Mouse (Mus musculus) ovary, postnatal 14 days (tissue): ENCODE data around the gene Lhx4.

Experiments
- DNase-seq: peaks from one replicate; pipeline ENCODE4 v3.0.0; 2022; ENCODE audit warnings: low spot score

Lhx4 gene

DNA sequence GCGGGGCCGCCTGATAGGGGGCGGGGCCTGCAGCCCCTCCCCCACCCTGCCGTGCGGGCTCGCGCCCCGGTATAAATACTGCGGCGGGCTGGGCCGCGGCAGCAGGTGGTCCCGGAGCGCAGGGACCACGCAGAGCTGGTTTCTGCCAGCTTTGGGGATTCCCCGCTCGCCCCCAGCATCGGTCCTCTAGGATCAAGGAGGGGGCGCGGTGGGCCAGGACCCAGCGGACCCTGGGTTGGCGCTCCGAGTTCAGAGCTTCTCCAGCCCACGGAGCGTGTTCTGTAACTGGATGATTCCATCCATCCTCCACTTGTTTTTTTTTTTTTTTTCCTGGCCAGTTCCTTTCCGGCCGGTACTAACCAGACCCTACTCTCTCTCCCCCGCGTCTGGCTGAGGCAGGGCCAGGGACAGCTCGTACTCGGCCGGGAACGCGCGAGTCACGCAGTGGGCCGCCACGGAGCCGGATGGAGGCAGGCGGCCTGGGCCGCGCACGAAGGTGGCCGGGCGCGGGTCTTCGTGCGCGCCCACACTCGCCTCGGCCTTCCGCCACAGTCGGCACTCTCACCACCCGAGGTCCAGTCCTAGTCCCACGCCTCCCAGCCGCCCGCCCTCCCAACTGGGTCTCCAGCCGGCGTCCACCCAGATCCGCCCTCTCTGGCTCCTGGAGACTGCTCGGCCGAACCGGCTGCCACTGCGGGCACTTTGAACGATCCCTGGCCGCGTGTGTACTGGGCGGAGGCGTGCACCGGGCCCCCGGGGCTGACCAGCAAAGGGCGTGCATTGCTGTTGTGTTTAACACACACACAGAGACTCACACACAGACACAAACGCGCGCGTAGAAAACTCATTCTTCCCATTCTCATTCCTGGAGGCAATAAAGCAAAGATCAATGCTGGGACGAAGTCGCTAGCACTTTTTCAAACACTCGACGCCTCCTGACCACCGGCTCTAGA is 8.8 kb downstream of the Lhx4 start:
- no peak for DNase-seq

DNA sequence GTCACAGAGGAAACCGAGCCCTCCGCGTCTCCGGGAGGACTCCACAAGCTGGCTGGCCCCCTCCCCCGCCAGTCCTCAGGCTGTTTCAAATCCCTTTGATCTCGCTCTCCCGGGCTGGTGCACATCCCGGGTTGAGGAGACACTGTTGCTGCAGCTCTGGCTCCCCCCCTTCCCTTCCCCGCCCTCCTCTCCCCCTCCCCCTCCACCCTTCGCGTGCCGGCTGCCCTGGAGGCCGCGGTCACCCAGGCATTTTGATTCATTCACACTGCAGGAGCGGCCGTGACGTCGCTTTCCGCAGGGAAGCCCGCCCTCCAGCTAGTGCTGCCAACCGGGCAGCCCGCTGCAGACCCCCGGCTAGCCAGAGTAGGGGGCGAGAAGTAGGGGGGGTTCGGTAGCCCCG is 9.5 kb downstream of the Lhx4 start:
- DNase-seq = no peak

DNA sequence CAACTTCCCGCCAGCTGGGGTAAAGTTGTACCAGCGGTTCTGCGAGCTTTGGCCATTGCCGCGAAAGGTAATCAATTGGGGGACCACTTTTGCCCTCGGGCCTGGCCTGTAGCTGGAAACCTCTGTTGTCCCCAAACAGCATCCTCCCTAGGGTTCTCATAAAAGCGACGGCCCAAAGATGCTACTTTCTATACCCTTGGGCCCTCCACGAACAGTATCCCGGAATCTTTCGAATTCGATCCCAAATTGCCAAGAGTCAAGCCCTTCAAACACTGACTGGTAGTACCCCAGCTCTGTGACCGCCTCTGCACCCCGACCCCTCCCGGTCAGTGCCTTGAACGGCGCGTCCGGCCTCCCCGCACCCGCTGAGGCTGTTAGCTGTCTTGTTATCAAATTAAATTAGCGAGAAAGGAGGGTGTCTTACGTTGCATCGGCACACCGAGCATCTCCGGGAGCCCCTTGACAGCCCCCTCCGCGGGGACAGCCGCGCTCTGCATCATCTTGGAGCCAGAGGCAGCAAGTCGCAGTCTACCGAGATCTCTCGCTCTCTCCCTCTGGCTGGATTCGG is 10.0 kb downstream of the Lhx4 start:
- DNase-seq = no peak

GRCm38 (mm10) chr1:155740622-155741377 is 10.7 kb downstream of the Lhx4 start:
- DNase-seq = no peak

DNA sequence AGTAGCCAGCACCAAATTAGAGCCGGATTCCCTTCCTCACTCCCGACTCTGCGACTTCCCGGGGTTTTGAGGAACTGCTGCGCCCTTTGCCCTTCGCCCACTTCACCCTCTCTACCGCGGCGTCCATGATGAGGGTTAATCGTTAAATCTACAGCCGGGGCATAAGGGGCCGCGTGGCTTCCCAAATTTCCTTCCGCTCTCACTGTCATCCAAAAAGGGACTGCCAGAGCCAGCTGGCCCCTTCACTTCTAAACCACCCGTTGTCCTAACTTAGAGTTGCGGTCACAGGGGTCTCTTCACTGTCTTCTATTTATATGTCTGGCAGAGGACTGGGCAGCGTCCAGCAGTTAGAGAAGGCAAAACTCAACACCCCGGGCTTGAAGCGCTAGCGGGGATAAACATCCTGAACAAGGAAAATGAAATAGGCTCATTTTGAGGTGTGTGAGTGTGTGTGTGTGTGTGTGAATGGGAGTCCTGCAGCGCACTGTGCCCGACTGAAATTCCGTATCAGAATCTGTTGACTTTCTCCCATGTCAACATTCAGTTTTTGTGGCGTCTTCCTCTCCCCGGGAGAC is 13.6 kb downstream of the Lhx4 start:
- no peak for DNase-seq

- no peak for DNase-seq
Measured at GRCm38 (mm10) chr1:155737017-155737808, 14.3 kb downstream of the Lhx4 start.

GRCm38 (mm10) chr1:155736096-155736825 is 15.2 kb downstream of the Lhx4 start:
- no peak for DNase-seq

DNA sequence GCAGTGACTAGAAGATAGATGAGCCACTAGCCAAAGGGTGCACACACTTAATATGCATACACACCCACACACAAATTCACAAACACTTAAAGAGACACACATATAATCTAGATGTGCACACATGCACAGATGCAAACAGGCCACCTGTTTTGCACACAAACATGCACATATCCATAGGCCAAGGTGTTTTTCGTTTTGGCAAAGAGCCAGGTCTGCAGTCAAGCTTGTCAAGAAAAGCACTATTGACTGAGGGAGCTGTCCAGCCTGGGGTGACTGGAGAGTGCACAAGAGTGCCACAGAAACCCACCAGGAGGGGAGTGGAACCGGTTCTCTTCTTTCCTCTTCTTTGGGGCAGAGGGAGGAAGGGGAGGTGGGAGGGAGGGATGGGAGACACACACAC is 20.3 kb downstream of the Lhx4 start:
- no peak for DNase-seq

DNA sequence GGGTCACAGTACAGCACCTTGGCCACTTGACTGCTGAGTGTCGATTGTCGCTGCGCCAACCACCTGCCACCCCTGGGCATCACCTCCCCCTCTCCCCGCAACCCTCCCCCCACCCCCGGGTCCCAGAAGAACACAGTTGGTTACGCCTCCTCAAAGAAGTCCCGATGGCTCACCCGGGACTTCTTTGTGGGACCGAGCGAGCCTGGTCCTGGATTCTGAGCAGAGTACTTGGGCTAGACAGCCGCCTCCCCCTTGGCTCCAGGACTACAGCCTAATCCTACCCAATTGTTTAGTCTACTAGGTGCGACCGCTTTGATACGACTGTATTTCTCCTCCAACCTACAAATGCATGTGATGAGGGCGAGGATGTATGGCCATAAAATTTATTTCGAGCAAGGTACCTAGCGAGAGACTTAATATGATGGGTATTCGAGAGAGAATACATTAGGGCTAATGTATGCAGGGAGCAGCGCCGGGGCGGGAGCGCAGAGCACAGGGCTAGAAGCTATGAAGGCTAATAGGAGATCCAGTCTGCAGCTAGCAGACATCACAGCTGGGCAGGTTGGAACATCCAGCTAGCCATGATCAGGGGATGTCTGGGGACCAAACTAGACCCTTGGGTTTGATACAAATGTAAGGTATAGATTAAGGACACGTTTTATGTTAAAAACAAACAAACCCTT is 22.2 kb downstream of the Lhx4 start:
- DNase-seq = no peak

- no peak for DNase-seq
Measured at GRCm38 (mm10) chr1:155727830-155728229, 23.7 kb downstream of the Lhx4 start.

- no peak for DNase-seq
Measured at GRCm38 (mm10) chr1:155725876-155726275, 25.6 kb downstream of the Lhx4 start.

GRCm38 (mm10) chr1:155724301-155724700 is 27.2 kb downstream of the Lhx4 start:
- no peak for DNase-seq

DNA sequence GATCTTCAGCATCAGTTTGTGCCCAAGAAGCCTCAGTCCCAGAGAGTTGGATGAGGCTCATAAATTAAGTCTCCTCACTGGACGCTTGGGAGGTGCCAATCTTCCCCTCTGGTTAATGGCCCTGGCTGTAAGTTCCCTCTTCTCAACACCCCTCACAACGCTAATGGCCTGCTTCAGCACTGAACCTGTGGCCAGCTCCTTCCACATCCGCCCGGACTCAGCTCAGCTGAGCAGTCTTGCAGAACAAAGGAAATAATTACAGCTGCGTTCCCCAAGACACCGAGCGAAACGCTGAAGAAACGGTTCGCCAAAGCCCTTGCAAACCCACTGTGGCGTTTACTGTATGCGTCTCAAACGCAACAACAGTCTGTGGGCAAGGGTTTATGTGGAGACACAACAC is 29.3 kb downstream of the Lhx4 start:
- peak; percentile 44 for DNase-seq

DNA sequence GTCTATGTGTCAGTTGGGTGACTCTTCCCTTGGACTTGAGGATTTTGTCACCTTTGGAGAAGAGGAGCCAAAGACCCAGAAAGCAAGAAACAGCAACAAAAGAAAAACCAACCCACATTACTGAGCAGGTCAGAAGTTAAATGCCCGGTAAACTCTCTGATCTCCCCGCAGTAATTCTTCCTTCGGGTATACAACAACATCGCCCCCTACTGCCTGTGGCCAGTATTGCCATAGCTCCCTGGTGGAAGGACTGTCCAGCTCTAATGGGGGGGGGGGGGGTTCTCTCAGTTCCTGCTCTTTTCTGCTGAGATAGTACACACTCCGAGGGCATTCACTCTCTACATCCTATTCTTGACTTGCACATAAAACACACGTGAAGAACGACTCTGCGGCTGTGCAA is 30.0 kb downstream of the Lhx4 start:
- no peak for DNase-seq

DNA sequence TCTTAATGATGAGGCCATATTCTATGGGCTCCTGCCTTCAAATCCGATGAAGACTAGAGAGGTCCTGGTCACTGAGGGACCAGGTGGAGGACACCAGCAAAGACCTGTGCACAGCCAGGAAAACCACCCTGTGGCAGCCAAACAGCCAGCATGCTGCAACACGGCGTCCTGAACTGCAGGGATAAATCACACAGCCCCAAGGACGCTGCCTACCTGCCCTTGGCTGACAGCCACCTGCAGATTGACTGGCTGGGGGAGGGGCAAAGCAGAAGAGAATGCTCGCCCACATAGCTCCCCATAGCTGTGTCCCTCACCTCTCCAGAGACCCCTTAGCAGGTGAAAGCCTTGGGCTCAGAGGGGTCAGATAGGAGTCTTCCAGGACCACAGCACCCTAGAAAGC is 31.5 kb downstream of the Lhx4 start:
- DNase-seq = no peak

DNA sequence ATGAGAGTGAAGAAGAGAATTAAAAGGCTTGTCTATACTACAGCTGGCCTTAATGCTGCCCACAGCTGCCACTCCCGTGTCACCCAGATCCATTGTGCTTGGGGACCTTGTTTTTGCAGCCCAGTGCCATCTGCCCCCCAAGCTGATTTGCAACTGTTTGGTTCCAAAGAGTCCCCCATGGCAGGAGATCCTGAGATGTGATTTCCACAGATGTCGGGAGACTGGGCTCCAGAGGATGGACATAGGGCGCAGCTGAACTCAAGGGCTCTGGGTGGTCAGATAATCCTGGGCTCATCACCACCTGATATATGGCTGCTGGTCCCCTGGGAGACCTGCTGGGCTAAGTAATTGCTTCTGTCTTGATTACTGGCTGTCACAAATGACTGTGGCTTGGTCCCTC is 32.6 kb downstream of the Lhx4 start:
- no peak for DNase-seq

DNA sequence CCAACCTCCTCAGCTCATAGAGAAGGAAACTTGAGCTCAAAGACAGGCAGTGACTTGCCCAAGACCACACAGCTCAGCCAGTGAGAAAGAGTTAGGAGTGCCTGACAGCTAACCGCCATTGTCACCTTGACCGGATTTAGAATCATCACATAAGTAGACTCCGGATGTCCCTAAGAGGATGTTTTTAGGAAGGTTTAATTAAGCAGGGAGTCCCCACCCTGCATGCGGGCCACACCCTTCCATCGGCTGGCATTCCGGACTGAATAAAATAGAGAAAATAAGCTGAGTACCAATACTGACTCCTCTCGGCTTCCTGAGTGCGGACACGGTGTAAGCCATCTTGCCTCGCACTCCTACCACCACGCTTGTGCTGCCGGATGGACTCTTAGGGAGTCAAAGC is 34.2 kb downstream of the Lhx4 start:
- DNase-seq = no peak

DNA sequence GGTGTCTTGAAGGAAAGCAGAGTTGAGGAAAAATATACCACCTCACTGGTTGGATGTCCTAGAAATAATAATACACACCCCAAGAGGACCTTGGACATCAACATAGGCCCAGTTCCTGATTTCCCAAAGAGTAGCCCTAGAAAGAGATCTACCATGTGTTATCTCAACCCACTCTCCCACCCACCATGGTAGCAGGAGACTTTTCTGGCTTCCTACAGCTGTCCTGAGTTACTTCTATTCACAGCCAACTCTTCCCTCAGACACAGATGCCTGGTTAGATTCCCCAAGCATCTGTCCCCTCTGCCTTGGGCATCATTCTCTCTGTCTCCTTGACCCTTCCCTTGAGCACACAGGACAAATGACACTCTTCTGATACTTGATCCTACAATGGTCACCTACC is 36.1 kb downstream of the Lhx4 start:
- DNase-seq = no peak

DNA sequence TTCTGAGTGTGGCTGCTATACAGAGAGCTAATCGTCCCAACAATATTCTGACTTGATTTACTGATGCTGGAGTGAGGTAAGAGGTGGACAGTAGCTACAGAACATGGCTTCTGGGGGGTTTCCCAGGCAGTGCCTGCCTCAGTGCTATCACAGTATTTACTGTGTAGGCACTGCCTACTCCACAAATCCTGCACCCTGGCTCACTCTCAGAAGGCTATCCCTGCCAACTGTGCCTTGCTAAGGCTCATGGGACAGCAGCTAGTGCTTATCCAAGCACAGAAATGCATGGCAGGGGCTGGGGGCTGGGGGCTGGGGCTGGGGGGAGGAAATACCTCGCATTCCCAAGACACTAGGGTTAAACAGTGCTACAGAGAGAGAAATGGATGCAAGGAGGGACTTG is 38.2 kb downstream of the Lhx4 start:
- no peak for DNase-seq

DNA sequence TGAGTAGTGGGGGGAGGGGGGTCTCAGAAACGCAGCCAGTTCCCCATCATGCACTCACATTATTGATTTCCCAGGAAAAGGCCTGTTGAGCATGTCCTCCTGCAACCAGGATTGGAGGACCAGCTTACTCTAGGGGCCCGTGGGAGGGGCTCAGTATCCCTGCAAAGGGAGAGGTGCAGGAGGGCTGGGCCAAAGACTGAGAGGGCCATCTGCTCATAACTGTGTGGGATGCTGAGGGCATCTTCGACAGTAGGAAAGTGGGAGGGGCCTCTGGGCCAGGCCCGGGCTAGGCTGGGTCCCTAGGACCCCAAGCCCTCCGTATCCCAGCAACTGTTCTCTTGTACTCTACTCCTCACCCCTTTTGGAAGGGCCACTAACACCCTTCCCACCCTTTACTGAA is 47.3 kb downstream of the Lhx4 start:
- DNase-seq = no peak
